Mouse (Mus musculus) cerebral cortex, adult 2 months (tissue): Measurements from ENCODE around the gene Sdhaf1.

ENCODE experiments used
- WGBS: fragments of 180-500 bp; shearing (Covaris S2); methylation state at CpG from one replicate; pipeline ENCODE4 v1.1.7; 2018; 5-methylcytosine and 5-hydroxymethylcytosine counted together

The Sdhaf1 gene

GRCm38 (mm10) chr7:30291215-30292131 is 32.2 kb downstream of the Sdhaf1 start, which contains the start of gene Clip3:
Gene Clip3 (plus strand): TSS chr7:30291728.
- 9% methylated on average over 35 of the region's 35 CpGs for WGBS

DNA sequence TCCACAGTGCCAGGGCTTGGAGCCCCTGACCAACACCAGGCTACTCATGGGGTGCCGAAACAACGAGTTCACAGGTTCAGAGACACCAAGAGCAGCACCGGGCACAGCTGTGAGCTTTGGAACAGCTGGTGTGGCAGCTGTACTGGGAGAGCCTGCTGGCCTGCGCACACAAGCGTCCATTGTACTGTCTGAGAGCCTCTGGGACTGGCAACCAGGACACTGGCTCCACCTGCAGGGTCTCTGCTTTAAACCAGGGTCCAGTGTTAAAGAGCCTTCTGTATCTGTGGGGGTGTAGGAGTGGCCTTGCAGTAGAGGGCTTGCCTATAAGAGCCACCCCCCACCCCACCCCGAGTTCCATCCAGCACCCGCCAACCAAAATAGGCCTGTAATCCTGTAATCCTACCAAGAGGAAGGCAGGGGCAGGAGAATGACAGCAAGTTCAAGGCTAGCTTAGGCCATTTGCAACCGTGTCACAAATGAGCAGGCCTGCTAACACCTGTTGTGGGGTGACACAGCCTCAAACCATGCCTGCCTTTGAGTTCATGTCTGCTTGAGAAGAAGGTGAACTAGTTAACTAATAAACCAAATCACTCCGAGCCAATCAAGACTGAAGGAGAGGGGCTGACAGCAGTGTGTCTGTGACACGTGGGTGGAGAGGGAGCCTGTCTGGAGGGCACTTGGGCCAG is 33.8 kb downstream of the Sdhaf1 start:
- WGBS: 61% methylated on average over 10 of the region's 10 CpGs

- WGBS: 71% methylated on average over 7 of the region's 7 CpGs
Observed at GRCm38 (mm10) chr7:30289071-30289713, 34.5 kb downstream of the Sdhaf1 start.

GRCm38 (mm10) chr7:30288046-30288445 is 35.6 kb downstream of the Sdhaf1 start:
- WGBS: 71% methylated on average over 6 of the region's 6 CpGs

DNA sequence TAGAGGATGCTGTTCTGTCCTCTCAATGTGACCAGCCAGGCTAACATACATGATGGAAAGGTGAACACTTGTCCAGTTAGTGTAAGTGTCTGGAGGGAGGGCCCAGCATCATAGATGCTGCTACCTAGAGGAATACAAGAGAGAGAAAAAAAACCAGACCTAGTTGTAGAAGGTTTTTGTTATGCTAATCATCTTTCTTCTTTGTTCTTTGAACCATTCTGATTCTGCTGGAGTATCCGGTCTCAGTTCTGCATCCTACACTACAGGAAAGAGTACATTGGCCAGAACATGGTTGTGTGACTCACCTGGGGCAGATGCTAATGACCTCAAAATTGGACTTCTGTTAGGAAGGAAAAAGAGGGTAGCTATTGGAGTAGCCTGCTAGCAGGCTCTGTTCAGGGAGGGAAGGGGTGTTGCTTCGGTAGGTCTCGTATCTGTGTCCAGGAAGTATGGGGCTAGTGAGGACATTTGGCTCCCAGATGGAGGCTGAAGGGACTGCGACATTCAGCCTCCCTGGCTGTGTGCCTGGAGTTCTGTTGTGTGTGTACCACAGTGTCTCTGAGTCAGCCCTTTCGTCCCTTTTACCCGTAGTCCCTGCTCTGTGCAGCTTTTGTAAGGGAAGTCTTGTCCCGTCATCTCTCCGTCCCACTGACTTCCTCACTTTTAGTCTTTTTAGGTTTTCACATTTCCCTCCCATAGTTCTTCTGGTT is 36.8 kb downstream of the Sdhaf1 start:
- WGBS: 57% methylated on average over 8 of the region's 8 CpGs

DNA sequence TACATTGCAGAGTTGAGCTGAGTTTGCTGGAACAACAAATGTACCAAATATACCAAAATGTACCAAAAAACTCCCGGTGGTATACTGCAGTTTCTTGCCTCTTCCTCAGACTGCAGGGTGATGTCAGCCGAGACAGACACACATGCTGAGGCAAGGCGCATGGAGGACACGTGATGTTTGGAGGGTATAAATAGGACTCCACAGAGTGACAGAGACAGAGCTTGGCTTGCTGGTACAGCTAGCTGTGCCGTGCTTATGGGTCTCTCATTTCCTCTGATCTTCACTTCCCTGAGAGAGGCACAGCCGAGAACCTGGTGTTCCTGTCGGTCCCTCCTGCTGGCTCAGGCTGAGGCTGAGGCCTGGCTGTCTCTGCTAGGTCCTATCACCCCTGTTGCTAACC is 41.0 kb downstream of the Sdhaf1 start:
- 52% methylated on average over 7 of the region's 7 CpGs for WGBS

DNA sequence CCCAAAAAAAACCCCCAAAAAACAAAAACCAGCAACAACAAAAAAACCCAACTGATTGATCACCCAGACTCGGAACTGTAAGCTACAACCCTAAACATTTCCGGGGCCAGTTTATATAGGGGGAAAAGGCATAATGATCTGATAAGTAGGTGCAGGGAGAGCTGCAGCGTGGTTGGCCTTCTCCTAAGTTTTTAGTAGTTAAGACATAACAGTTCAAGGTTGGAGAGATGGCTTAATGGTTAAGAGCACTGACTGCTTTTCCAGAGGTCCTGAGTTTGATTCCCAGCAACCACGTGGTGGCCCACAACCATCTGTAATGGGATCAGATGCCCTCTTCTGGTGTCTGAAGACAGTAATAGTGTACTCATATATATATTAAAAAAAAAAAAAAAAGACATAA is 42.2 kb downstream of the Sdhaf1 start:
- 80% methylated on average over 4 of the region's 4 CpGs for WGBS

DNA sequence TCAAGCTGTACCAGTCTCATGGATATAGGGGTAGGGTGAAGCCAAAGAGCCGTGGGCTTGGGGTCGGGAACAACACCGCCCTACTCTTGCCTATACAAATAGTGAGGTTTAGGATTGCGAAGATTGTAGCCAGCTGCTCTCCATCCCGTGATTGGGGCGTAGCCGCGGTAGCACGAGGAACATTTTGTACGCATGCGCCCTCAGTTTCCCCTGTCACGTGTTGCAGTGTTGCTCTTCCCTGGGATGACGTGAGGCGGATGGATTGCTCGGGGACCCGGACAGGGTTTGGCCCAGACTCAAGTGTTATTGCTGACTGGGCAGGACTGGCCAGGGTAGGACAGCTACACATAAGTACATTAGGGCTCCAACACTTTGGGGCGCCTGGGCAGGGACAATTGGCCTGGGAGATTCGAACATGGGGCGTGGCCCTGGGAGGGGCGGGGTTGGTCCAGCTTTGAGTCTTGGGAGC is 43.0 kb downstream of the Sdhaf1 start:
- WGBS: under 1% methylated on average over 20 of the region's 20 CpGs

DNA sequence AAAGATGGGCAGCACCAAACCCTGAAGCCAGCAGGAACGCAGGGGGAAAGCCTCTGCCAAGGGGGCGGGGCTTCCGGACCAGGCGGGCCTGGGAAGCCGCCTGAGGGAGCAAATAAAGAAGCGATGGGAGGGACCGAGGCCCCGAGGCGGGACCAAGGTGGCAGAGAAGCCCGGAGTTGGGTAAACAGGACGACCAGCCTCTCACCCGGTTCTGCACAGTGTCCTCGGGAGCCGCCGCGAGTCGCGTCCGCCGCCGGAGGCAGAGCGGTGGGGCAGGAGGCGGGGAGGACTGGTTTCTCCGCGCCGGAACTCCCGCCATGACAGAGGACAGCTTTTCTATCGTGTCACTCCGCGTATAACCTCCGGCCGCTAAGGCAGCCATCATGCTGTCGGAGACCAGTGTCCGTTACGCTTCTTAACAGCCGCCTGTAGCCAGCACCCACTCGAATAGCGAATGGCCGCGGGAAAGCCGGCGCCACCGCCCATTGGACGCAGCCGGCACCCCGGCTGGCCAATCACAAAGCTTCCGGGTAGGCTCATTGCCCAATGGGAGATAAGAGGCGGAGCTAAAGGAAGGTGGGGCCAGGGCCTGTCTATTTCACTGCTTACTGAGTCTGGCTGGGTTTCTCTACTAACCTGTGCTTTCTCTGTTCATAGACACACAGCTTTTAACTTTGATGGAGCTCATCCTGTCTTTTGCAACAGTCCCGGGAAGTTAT is 43.6 kb downstream of the Sdhaf1 start, which contains the start of the genes Thap8 and Wdr62:
Thap8 (plus strand) TSS at position 144 of the 719 bp plus-strand sequence.
Wdr62 (minus strand) TSS at position 469 of the 719 bp plus-strand sequence.
- WGBS: under 1% methylated on average over 48 of the region's 49 CpGs

GRCm38 (mm10) chr7:30279536-30279935 is 44.2 kb downstream of the Sdhaf1 start:
- WGBS: 8% methylated on average over 6 of the region's 6 CpGs

GRCm38 (mm10) chr7:30278911-30279310 is 44.8 kb downstream of the Sdhaf1 start:
- 46% methylated on average over 2 of the region's 2 CpGs for WGBS

GRCm38 (mm10) chr7:30274383-30274782 is 49.3 kb downstream of the Sdhaf1 start:
- 89% methylated on average over 6 of the region's 6 CpGs for WGBS
